Mouse (Mus musculus) frontal cortex, postnatal 10 days (tissue): ENCODE data around the gene Hist1h2be.
"Not testable (repeated sequence)": the region's sequence is repeated elsewhere in the genome, so short reads cannot be mapped to it uniquely, and the experiment has no call there.

Experiments
- DNase-seq, 2 experiments: peaks; one replicate each; pipeline ENCODE4 v3.0.0; 2022; ENCODE audit warnings: low spot score in 2 of 2, mixed read lengths in 1 of 2

Hist1h2be gene

GRCm38 (mm10) chr13:23551146-23551834 lies 69.6 kb downstream of the Hist1h2be start, which contains the start of gene Hist1h4f:
TSS of gene Hist1h4f (minus strand) at chr13:23551648.
- DNase-seq = peak; percentile 85 to 88

DNA sequence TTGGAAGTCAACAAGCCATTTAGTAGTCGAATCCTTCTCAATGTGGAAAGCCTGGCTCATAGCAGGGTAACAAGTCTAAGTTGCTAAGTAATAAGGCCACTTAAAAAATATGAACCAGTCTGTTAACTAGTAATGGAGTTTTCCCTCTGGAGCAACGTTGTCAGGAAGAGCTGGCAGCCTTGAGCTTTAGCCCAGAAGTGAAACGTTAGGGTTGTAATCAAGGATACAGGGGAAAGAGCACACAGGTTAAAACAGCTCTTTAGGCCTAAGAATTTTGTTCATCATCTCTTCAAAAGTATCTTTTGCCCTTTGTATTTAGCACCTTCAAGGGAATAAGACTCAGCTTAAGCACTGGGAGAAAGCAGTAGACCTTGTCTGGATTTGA lies 70.2 kb downstream of the Hist1h2be start:
- DNase-seq = no peak

DNA sequence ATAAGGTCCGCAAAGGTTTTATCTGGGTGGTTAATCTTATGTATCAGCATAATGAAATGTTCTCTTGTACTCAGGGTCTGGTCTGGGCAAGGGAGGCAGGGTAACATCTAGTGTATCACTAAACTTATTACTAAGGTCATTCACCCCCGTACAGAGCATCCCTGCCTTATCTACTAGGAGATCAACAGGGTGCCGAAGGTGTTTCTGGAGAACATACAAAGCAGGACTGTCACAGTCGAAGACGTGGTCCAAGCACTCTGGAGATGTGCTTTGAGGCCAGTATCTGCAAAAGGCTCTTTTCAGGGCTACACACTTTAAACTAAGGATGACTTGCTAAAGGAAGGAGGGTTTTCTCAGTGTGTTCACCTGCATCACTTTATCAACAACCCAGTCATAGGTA lies 74.2 kb downstream of the Hist1h2be start:
- DNase-seq = no peak

GRCm38 (mm10) chr13:23544787-23545120 lies 76.2 kb downstream of the Hist1h2be start:
- not testable (repeated sequence) for DNase-seq

DNA sequence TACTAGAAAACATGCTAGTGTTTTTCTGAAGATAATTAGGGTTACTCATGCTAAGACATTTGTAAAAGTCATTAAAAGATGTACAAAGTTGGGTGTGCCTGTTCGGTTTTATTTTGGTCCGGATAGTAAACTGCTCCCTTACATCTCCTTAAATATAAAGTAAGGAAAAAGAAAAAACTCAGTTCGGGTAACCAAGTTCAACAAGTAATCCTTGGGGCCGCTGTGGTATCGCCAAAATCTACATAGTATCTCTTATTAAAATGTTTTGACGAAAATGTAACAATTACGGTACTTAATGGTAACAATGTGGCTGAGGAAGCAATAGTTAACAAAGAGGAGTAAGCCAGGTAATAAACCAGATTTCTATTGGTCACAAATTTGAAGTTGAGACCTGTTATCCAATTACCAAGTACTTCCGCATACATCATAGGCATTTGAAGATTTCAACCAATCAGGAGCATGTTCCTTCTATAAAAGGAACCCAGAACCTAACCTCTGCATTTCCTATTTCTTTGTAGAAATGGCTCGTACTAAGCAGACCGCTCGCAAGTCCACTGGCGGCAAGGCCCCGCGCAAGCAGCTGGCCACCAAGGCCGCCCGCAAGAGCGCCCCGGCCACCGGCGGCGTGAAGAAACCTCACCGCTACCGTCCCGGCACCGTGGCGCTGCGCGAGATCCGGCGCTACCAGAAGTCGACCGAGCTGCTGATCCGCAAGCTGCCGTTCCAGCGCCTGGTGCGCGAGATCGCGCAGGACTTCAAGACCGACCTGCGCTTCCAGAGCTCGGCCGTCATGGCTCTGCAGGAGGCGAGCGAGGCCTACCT lies 76.7 kb downstream of the Hist1h2be start, which contains the start of gene Hist1h3f:
Gene Hist1h3f, plus strand, starts transcription at position 88 of the 822 bp plus-strand sequence.
- DNase-seq = peak; percentile 57 to 66

DNA sequence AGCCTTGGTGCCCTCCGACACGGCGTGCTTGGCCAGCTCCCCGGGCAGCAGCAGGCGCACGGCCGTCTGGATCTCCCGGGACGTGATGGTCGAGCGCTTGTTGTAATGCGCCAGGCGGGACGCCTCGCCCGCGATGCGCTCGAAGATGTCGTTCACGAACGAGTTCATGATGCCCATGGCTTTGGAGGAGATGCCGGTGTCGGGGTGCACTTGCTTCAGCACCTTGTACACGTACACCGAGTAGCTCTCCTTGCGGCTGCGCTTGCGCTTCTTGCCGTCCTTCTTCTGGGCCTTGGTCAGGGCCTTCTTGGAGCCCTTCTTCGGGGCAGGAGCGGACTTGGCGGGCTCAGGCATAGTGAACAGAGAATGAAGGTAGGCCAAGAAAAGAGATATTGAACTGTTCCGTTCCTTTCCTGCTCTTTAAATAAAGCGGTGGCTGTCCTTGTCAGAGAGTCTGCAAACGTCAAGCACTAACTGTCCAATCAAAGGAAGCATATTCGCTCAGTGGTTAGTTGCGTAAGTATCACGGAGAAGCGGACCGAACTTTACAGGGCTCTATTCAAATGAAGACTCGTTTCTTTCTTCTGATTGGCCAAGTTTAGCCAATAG lies 77.8 kb downstream of the Hist1h2be start, which contains the start of gene Hist1h2bh:
Gene Hist1h2bh, minus strand, starts transcription at position 394 of the 609 bp plus-strand sequence.
- peak; percentile 50 to 63 for DNase-seq

DNA sequence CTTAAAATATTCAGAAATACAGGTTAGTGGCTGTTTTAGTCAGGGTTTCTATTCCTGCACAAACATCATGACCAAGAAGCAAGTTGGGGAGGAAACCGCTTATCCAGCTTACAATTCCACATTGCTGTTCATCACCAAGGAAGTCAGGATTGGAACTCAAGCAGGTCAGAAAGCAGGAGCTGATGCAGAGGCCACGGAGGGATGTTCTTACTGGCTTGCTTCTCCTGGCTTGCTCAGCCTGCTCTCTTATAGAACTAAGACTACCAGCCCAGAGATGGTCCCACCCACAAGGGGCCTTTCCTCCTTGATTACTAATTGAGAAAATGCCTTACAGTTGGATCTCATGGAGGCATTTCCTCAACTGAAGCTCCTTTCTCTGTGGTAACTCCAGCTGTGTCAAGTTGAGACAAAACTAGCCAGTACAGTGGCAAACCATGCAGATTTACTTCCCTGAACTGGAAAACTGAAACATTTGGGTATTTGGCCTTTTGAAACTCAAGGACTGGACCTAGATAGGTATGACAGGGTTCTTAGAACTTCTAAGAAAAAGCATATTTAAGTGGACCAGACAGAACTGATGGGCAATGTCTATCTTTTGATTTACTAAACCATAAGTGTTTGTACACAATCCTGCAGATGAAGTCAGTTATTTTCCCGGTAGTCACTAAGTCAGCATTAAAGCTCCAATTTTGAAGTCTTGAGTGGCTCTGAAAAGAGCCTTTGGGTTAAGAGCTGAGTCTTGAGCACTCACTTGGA lies 78.5 kb downstream of the Hist1h2be start:
- DNase-seq = not testable (repeated sequence)

- no peak for DNase-seq
Observed at GRCm38 (mm10) chr13:23541497-23541896, 79.4 kb downstream of the Hist1h2be start.

- DNase-seq = not testable (repeated sequence)
Observed at GRCm38 (mm10) chr13:23539821-23540220, 81.1 kb downstream of the Hist1h2be start.

DNA sequence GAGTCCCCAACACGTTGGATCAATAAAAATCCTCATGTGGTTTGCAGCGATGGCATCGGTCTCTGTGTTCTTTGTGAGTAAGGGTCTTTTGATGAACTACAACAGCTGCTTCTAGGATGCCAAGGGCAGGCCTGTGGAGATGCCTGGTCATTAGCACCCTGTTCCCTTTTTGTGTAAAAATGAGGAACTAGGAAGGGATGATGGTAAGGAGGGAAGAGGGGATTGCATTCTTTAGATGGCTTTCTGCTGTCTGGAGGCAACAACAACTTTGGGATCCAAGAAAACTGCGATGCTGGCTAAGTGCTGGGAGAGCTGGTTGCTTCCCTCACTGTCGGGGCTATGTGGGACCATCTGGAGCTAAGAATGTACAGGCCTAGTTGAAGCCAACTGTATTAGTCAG lies 82.7 kb downstream of the Hist1h2be start:
- DNase-seq = no peak

GRCm38 (mm10) chr13:23537006-23537710 lies 83.8 kb downstream of the Hist1h2be start:
- no peak for DNase-seq

DNA sequence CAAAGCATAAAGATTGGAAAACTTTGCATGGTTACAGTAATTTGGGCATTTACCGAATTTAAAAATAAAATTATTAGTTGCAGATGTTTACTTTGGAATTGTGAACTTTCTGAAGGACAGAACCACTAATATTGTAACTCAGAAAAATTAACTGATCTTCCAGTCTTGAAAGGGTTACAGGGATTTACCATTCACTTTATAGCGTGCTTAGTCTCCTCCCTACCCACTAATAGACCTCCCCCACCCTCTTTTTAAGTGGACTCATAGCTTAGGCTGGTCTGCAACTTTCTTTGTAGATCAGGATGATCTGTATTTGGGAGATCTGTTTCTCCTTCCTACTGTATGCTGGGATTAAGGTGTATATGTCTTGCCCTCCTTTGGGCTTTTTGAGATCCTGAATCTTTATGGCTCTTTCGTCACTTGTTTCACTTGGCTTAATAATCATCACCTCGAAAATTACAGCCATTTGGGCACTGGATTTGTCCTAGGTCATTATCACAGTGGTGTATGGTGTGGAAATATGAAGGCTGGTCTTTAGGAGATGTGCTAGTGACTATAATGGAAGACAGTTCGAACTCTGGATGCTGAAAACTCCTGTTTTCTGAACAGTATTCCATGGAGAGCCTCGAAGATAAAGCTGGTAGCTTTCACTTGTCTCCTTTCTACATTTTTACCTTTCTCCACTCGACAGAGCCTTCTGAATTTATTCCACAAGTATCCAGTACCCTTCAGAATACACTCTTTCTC lies 84.7 kb downstream of the Hist1h2be start:
- no peak for DNase-seq

- peak; percentile 89 to 90 for DNase-seq
Observed at GRCm38 (mm10) chr13:23535137-23536075, 85.5 kb downstream of the Hist1h2be start, which contains the start of gene Hist1h3g. TSS of gene Hist1h3g (plus strand) at chr13:23535422.

DNA sequence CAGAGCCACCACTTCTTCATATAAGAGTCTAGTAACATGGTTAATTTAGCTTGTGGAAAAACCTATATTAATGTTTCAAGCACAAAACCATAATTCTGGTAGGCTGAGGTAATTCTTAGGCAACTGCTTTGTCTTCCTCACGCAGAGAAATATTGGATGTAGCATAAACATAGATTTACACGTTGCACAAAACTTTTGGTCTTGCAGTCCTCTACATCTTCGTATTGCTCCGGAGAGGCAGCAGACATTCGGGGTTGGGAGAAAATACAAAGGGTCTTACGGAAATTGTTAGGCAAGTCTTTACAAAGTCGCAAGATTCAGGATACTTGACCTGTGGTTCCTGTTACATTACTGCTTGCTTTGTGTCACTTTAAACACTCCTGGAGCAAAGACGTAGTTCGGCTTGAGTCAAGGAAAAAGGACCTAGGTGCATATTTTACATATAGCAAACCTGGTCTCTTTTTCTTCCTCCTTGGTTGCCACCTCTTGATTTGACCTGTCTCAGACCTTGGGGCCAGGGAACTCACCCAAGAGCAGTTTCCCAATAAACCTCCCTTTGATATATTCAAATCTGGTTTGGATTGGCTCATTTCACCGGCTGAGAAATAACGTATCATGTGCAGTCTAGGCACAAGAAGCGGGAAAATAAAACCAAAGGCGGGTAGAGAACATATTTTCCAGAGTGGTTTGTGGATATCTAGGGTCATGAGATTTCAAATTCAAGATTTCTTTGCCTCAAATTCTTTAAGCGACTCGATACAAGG lies 86.4 kb downstream of the Hist1h2be start:
- DNase-seq = no peak
